Mouse (Mus musculus) left cerebral cortex, postnatal 25 days (tissue): ENCODE data around the gene Cox6a2. TPM values are rescaled to one million over a fixed set of nuclear protein-coding genes. Genes with fewer than 3 reads are reported as not detected.
"Not testable (repeated sequence)": the region's sequence is repeated elsewhere in the genome, so short reads cannot be mapped to it uniquely, and the experiment has no call there.

ENCODE experiments used
- DNase-seq, 2 experiments: peaks; one replicate each; pipeline ENCODE4 v3.0.0; 2022; ENCODE audit warnings: low spot score in 2 of 2, mixed read lengths in 1 of 2
- intact Hi-C: fragments of 180-260 bp; cut with DNase I; formaldehyde crosslinking; loops from one replicate; pipeline ENCODE4 v1.15.1; 2025
- total RNA-seq, 2 experiments: library from RNA; stranded (reverse); gene quantifications; 2 replicates each; pipeline ENCODE4 v1.2.3; 2021

Gene Cox6a2
- total RNA-seq, 2 experiments from 2014 or later: 8.2 to 11.2 TPM

GRCm38 (mm10) chr7:128158688-128159354, 47.4 kb downstream of the Cox6a2 start:
- intact Hi-C loops, DNase-seq: not testable (repeated sequence)

Other genes starting within 250 kb of the Cox6a2 start
- 100 to 1,000 TPM; 270 to 316 TPM for gene Fus, start 238.9 kb downstream of the Cox6a2 start, total RNA-seq
- 1 to 10 TPM; 2.3 to 4.0 TPM for gene Pycard, start 212.5 kb downstream of the Cox6a2 start, total RNA-seq
- 1 to 10 TPM; 1.1 to 1.5 TPM for gene Trim72, start 202.4 kb downstream of the Cox6a2 start, total RNA-seq
- gene Itgam, start 143.7 kb downstream of the Cox6a2 start, total RNA-seq: 10 to 100 TPM; 10.8 to 11.2 TPM
- not detected for gene Gm49368, start 143.7 kb downstream of the Cox6a2 start, total RNA-seq
- under 1 TPM in 1 of 2 experiments, not detected in 1; 0.23 TPM for gene Itgax, start 76.8 kb downstream of the Cox6a2 start, total RNA-seq
- under 1 TPM in 1 of 2 experiments, not detected in 1; 0.62 TPM for gene Itgad, start 52.0 kb downstream of the Cox6a2 start, total RNA-seq
- gene Armc5, start 31.0 kb upstream of the Cox6a2 start, total RNA-seq: 10 to 100 TPM; 13.0 to 13.4 TPM
- gene 9130023H24Rik, start 31.6 kb upstream of the Cox6a2 start, total RNA-seq: 1 to 10 TPM; 3.3 to 3.9 TPM
- 10 to 100 TPM; 18.6 to 22.6 TPM for gene Tgfb1i1, start 40.4 kb upstream of the Cox6a2 start, total RNA-seq
- not detected for gene Slc5a2, start 59.3 kb upstream of the Cox6a2 start, total RNA-seq
- gene BC017158, start 91.8 kb upstream of the Cox6a2 start, total RNA-seq: 10 to 100 TPM; 20.8 to 26.7 TPM
- 10 to 100 TPM; 45.2 to 55.3 TPM for gene Rgs10, start 212.4 kb upstream of the Cox6a2 start, total RNA-seq